Mouse (Mus musculus) large intestine, adult 2 months (tissue): ENCODE measurements around the gene Ntrk3. TPM values are rescaled to one million over a fixed set of nuclear protein-coding genes. Genes with fewer than 3 reads are reported as not detected.

Experiments
- DNase-seq: peaks from one replicate; pipeline ENCODE4 v3.0.0-alpha.2; 2012; ENCODE audit warnings: low read depth, low spot score
- WGBS: fragments of 180-500 bp; shearing (Covaris S2); methylation state at CpG from one replicate; pipeline ENCODE4 v1.1.7; 2018; 5-methylcytosine and 5-hydroxymethylcytosine counted together
- polyA plus RNA-seq: library from polyadenylated mRNA; depleted of rRNA; stranded (reverse); fragments of >200 nt; gene quantifications from 2 replicates; pipeline ENCODE4 v1.2.3, GENCODE M21; 2012

The Ntrk3 gene
- polyA plus RNA-seq, 1 experiment = 1.0 TPM

GRCm38 (mm10) chr7:78722051-78722450 is 15.8 kb downstream of the Ntrk3 start:
- DNase-seq = no peak
- 97% methylated on average over 4 of the region's 4 CpGs for WGBS

GRCm38 (mm10) chr7:78720989-78721816 is 16.6 kb downstream of the Ntrk3 start:
- 72% methylated on average over 9 of the region's 9 CpGs for WGBS
- no peak for DNase-seq

GRCm38 (mm10) chr7:78719795-78720460 is 17.9 kb downstream of the Ntrk3 start:
- WGBS = 74% methylated on average over 7 of the region's 7 CpGs
- no peak for DNase-seq

GRCm38 (mm10) chr7:78719117-78719516 is 18.7 kb downstream of the Ntrk3 start:
- WGBS = 63% methylated on average over 5 of the region's 5 CpGs
- no peak for DNase-seq

GRCm38 (mm10) chr7:78718191-78718609 is 19.6 kb downstream of the Ntrk3 start:
- 65% methylated on average over 8 of the region's 8 CpGs for WGBS
- DNase-seq = no peak

GRCm38 (mm10) chr7:78707708-78708107 is 30.1 kb downstream of the Ntrk3 start:
- DNase-seq = no peak
- 62% methylated on average over 7 of the region's 7 CpGs for WGBS

- 72% methylated on average over 3 of the region's 3 CpGs for WGBS
- DNase-seq = no peak
Observed at GRCm38 (mm10) chr7:78707122-78707521, 30.7 kb downstream of the Ntrk3 start.

GRCm38 (mm10) chr7:78702676-78703075 is 35.1 kb downstream of the Ntrk3 start:
- 44% methylated on average over 6 of the region's 6 CpGs for whole genome bisulfite sequencing
- no peak for DNase-seq

GRCm38 (mm10) chr7:78695200-78695599 is 42.6 kb downstream of the Ntrk3 start:
- 79% methylated on average over 3 of the region's 3 CpGs for WGBS
- DNase-seq = no peak

GRCm38 (mm10) chr7:78693148-78693547 is 44.7 kb downstream of the Ntrk3 start:
- no peak for DNase-seq
- WGBS = 39% methylated on average over 1 of the region's 1 CpGs

GRCm38 (mm10) chr7:78690956-78691355 is 46.9 kb downstream of the Ntrk3 start:
- WGBS = 37% methylated on average over 3 of the region's 3 CpGs
- DNase-seq = no peak

GRCm38 (mm10) chr7:78684943-78685342 is 52.9 kb downstream of the Ntrk3 start:
- 46% methylated on average over 6 of the region's 6 CpGs for WGBS
- no peak for DNase-seq

GRCm38 (mm10) chr7:78680871-78681270 is 56.9 kb downstream of the Ntrk3 start:
- WGBS = 64% methylated on average over 2 of the region's 2 CpGs
- DNase-seq = no peak

- no peak for DNase-seq
- WGBS = 75% methylated on average over 16 of the region's 16 CpGs
Observed at GRCm38 (mm10) chr7:78669407-78669806, 68.4 kb downstream of the Ntrk3 start.

GRCm38 (mm10) chr7:78668916-78669315 is 68.9 kb downstream of the Ntrk3 start:
- DNase-seq = no peak
- 94% methylated on average over 6 of the region's 6 CpGs for WGBS

GRCm38 (mm10) chr7:78668003-78668635 is 69.7 kb downstream of the Ntrk3 start:
- 70% methylated on average over 6 of the region's 6 CpGs for WGBS
- no peak for DNase-seq

GRCm38 (mm10) chr7:78660832-78661231 is 77.0 kb downstream of the Ntrk3 start:
- 70% methylated on average over 7 of the region's 7 CpGs for WGBS

GRCm38 (mm10) chr7:78659846-78660245 is 78.0 kb downstream of the Ntrk3 start:
- DNase-seq = no peak
- WGBS = 74% methylated on average over 2 of the region's 2 CpGs

More at GRCm38 (mm10) chr7:78660832-78661231, 77.0 kb downstream of the Ntrk3 start:
- DNase-seq = no peak

GRCm38 (mm10) chr7:78658026-78658425 is 79.8 kb downstream of the Ntrk3 start:
- DNase-seq = no peak
- 67% methylated on average over 10 of the region's 10 CpGs for WGBS

GRCm38 (mm10) chr7:78656181-78656580 is 81.6 kb downstream of the Ntrk3 start:
- no peak for DNase-seq
- whole genome bisulfite sequencing = 63% methylated on average over 3 of the region's 3 CpGs
